Mouse (Mus musculus) forelimb bud, embryonic 11.5 days (tissue): Measurements from ENCODE around the gene Etl4.
"Not testable (repeated sequence)": the region's sequence is repeated elsewhere in the genome, so short reads cannot be mapped to it uniquely, and the experiment has no call there.

Experiments
- DNase-seq: peaks from one replicate; pipeline ENCODE4 v3.0.0-alpha.2; 2012; ENCODE audit warnings: low read depth, low spot score

Gene Etl4

DNA sequence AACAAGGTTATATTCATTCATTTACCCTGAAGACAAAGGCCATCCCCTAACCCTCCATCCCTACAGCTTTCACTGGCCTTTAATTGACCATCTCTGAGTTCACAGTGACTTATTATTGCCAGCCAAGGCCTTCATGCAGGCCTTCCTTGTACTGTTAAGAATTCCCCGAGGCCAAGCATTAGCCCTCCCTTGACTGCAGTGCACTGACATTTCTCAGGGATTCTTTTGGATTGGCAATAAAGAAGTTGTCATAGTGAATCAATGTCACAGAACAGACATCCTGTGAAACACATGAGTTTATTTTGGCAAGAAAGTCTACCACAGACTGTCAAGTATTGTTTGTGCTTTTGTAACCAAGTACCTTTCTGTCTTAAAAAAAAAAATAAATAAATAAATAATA is 257.5 kb downstream of the Etl4 start:
- no peak for DNase-seq

DNA sequence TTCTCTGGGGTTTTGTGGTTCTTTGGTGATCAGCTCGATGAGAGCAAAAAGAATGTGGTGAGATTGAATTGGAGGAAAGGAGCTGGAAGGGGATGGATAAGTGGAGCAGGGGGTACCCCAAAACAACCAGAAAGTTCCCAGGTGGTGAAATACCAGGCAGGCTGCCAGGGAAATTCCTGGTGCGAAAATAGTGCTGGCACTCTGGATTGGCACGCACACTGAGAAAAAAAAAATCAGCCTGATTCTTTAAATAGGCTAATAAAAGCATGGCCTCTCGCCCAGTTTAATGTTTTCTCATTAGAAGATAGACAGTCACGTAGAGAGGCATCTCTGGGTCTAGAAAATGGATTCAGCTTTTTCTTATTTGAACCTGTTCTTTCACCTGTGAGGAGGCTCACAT is 258.0 kb downstream of the Etl4 start:
- DNase-seq, result no peak

DNA sequence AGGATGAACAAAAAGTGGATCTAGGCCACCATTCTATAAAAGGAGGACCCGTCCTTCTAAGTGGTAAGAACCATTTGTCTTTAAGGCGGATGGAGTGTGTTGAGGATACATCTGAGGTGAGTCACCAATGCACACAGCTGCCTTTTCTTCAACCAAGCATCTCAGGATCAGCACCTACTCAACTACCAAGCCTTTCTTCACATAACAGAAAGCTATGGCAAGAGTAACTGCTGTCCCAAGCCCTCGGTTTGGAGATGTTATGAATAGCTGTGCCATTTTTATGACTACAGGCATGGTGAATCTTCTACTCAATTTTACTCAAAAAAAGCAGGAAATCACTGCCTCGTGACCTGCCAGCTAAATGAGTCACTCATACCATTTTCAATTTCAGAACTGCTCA is 258.6 kb downstream of the Etl4 start:
- DNase-seq, result no peak

DNA sequence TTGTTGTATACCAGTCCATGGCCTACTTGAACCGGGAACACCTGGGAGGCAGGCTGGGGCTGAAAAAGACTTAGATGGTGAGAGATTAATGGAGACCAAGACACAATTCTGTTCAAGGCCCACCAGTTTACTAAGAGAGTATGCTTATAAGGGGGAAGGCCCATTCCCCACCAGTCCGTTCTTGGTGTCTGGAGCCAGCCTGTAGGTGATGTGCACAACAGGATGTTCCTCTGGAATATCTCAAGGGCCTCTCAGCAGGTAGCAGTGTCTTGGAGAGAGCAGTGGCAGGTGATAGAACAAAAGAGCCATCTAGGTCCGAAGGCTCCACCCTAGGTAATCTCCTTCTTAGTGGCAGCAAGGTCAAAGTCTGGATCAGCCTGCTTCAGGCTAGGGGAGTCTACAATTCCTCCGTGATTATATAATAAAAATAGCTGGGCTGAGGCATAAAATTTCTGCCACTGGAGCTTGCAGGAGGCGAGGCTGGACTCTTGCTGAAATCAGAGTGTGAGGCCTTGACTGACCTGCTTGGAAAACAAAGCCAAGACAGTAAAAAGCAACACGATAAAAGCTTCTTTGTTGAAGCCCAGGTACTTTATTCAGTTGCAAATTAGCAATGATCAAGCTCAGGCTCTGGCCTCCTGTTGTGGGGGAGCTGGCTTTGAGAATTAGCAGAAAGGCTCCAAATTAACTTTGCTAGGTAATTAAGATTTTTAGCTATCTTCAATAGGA is 267.0 kb downstream of the Etl4 start:
- not testable (repeated sequence) for DNase-seq

DNA sequence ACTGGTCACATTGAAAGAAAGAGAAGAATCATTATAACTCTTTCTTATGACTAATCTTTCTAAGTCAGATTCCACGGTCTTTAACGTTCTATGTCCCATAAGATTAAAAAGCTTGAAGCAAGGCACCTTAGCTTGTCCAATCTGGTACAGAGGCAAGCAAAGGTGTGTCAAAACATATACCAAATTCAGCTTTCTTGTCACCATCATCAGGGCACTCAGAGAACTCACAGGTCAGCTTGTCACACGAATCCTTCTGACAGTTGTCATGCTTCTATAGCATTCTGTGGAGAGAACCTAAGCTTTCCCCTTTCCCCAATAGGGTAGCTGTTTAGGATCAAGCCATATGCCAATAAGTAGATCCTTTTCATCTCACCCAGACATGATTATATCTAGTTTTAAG is 267.7 kb downstream of the Etl4 start:
- not testable (repeated sequence) for DNase-seq

DNA sequence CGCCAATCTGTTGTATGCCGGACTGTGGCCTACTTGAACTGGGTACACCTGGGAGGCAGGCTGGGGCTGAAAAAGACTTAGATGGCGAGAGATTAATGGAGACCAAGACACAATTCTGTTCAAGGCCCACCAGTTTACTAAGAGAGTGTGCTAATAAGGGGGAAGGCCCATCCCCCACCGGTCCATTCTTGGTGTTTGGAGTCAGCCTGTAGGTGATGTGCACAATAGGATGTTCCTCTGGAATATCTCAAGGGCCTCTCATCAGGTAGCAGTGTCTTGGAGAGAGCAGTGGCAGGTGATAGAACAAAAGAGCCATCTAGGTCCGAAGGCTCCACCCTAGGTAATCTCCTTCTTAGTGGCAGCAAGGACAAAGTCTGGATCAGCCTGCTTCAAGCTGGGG is 271.0 kb downstream of the Etl4 start:
- DNase-seq, result not testable (repeated sequence)

GRCm38 (mm10) chr2:20187223-20187622 is 277.6 kb downstream of the Etl4 start:
- DNase-seq, result not testable (repeated sequence)

- DNase-seq, result no peak
These were observed 293.4 kb downstream of the Etl4 start for GRCm38 (mm10) chr2:20203011-20203410.

- DNase-seq, result no peak
These were observed 297.1 kb downstream of the Etl4 start for GRCm38 (mm10) chr2:20206647-20207046.

GRCm38 (mm10) chr2:20208683-20209194 is 299.2 kb downstream of the Etl4 start:
- DNase-seq, result no peak

DNA sequence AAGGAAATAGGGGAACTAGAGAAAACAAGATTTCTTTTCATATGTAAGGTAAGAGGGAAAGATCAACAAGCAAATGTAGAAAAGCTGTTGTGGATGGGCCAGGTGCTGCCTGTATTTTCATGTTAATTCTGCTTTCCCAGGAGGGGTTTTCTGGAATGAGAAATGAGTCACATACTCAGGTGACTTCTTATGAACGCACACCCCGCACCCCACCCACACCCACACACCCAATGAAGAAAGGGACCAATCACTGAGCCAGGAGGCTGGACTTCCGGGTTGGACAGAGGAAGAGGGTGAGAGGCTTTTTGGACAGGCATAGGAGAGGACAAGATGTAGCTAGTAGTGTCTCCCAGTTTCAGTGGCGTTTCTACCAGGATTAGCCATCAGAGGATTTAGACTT is 299.8 kb downstream of the Etl4 start:
- DNase-seq, result no peak

- DNase-seq, result no peak
These were observed 306.7 kb downstream of the Etl4 start for GRCm38 (mm10) chr2:20216275-20216674.

- DNase-seq, result no peak
These were observed 307.3 kb downstream of the Etl4 start for GRCm38 (mm10) chr2:20216686-20217437.

- DNase-seq, result no peak
These were observed 321.8 kb downstream of the Etl4 start for GRCm38 (mm10) chr2:20231371-20231770.

GRCm38 (mm10) chr2:20248043-20248664 is 338.6 kb downstream of the Etl4 start:
- no peak for DNase-seq

DNA sequence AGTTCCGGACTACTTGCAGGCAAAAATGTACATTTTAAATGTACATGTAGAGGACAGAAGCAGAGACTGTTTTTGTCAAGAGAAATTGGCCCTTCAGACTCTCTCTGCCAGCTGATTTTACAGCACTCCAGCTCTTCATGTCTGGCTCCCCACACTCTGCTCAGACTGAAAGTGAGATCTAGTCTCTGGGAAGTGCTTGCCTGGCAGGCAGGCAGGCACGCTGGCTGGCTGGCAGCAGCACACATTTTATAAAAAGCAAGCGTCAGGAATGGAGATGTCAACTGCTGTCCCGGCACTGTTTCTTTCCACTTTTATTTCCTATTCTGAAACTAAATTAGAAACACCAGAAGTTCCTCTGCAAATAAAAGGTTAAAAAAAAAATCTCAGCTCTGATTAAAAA is 339.8 kb downstream of the Etl4 start:
- no peak for DNase-seq

- DNase-seq, result peak; percentile 64
These were observed 366.5 kb downstream of the Etl4 start for GRCm38 (mm10) chr2:20276124-20276523.

- no peak for DNase-seq
These were observed 372.3 kb downstream of the Etl4 start for GRCm38 (mm10) chr2:20281903-20282302.

- no peak for DNase-seq
These were observed 374.8 kb downstream of the Etl4 start for GRCm38 (mm10) chr2:20284425-20284824.

- DNase-seq, result peak; percentile 10
These were observed 381.6 kb downstream of the Etl4 start for GRCm38 (mm10) chr2:20290982-20291740.

DNA sequence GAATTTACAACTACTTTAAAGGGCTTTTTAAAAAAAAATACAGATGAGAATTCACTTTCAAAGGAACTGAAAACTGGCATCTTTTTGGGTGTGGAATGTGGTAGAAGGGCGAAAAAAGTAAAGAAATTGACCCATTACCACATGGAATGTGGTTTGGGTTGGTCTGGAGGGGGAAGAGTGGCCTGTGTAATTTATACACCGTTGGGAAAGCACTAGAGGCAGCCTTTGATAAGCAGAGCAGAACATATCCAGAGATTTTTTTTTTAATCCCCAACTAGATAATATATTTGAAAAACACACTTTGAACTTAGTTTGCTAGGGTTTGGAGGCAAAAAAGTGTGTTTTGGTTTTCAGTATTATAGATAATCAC is 382.1 kb downstream of the Etl4 start:
- no peak for DNase-seq

GRCm38 (mm10) chr2:20293336-20293735 is 383.8 kb downstream of the Etl4 start:
- peak; percentile 17 for DNase-seq
